Mouse (Mus musculus) adrenal gland, postnatal 14 days (tissue): Measurements from ENCODE around the gene Gm45062. TPM values are rescaled to one million over a fixed set of nuclear protein-coding genes. Genes with fewer than 3 reads are reported as not detected.

Experiments used
- DNase-seq: peaks from one replicate; pipeline ENCODE4 v3.0.0; 2021; ENCODE audit warnings: mixed read lengths
- total RNA-seq: library from RNA; stranded (reverse); gene quantifications from 2 replicates; pipeline ENCODE4 v1.2.3, GENCODE M21; 2021

Gm45062 gene
- total RNA-seq, 1 experiment from 2014 or later = 2.0 TPM

DNA sequence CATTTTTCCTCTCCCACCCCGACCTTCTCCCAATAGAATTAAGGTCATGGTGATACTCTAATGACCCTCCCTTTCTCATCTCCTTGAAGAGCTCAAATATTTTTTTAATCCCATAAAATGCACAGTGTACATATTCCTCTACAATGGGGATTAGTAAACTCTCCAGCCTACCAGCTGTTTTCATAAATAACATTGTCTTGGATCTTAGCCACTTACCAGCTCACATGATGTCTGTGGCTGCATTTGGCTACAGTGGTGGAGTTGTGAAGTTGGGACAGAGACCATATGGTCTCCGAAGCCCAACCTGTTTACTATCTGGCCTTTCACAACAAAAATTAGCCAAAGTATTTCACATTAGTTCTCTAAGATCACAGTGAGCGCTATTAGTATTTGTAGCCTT lies 111.4 kb downstream of the Gm45062 start:
- DNase-seq = no peak

DNA sequence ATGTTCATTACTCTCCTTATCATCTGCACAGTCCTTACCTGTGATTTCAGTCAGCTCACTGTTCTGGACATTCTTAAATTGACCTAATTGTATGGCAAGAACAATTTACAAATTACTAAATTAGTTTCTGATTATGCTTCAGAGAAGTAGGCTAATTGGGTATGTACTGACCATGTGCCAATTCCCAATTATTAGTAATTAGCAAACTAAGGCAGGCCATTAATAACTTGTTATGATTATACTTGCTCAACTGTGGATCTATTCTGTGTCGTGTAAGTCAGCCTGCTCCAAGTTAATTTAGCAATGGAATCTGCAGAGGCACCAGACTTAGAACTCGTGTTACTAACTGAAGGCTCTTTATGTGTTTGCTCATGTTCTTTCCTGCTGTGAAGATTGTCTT lies 113.8 kb downstream of the Gm45062 start:
- DNase-seq = no peak

DNA sequence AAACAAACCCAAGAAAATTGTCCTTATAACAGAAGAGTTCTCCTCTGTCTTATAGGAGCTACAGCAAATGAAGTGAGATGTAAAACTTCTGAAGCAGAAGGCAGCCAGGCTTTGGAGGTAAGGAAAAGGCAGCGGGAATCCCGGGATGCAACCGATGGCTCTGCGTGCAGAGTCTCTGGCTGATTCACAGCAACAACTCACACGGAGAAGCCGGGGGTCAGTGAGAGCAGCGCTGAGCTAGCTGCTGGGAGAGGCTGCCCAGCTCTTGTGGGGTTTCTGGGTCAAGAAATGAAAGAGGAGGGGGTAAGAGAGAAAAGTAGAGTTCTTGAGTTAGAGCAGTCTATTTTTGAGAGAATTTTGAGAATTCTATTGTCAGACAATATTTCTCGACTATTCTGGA lies 114.6 kb downstream of the Gm45062 start:
- peak; percentile 20 for DNase-seq

DNA sequence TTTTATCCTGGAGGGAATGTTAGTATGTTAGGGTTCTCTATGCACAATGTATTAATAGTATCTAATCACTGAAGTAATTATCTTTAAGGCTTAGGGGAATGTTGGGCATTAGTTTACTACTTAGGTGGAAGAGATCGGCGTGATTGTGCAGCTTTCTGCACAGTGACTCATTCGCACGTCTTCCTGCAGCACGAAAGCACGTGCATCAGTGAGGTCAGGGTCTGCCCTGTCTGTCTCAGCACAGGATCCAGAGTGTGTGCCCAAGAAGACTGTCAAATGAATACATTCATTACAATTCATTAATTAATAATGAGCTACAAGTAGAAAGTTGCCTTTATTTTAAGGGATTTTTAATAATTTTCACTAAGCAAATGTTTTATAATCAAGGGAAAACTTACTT lies 115.0 kb downstream of the Gm45062 start:
- peak; percentile 9 for DNase-seq

DNA sequence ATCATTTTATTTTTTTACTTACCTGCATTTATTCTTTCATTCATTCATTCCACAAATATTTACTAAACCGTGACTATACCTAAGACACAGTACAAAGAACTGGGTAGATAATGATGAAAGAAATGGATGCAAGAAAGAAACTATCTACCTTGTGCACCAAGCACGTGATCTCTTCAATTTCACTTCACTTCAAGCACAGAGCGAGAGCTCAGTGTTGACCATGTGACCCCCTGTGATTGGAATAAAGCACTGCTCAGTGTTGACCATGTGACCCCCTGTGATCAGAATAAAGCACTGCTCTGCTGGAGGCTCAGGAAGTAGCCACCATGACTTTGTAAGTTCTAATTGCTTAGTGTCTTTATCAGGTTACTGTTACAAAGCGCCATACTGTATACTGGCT lies 115.5 kb downstream of the Gm45062 start:
- DNase-seq = no peak

DNA sequence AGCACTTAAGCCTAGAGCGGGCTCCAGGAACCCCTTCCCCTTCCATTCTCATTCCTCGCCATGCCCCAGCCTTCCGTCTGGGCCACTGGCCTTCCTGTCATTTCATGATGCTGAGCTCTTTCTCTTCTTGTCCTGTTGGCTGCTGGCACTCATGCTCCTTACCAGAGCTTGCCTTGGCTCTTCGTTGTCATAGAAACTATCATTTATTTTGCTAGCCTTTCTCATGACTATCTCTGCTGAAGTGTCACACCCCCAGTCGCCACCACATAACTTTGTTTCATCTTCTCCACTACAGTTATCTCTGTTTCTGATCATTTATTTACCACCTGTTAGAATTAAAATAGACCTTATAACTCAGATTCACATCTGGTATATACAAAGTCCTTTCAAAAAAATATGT lies 117.1 kb downstream of the Gm45062 start:
- no peak for DNase-seq

DNA sequence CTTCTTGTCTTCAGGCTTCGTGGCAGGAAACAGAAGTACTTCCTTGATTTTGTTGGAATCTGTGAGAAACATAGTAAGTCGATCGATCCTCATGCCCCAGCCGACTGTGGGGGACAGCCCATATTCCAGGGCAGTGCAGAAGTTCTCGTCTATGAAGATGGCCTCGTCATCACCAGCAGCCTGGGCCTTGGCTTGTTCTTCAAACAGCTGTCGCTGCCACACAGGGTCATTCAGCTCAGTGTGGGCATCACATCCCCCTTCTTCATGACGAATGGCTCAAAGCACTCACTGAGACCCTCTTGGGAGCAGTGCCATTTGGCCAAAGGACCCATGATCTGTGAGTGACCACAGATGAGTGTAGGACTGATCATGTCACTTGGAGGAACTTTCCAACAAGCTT lies 118.4 kb downstream of the Gm45062 start:
- DNase-seq = no peak

DNA sequence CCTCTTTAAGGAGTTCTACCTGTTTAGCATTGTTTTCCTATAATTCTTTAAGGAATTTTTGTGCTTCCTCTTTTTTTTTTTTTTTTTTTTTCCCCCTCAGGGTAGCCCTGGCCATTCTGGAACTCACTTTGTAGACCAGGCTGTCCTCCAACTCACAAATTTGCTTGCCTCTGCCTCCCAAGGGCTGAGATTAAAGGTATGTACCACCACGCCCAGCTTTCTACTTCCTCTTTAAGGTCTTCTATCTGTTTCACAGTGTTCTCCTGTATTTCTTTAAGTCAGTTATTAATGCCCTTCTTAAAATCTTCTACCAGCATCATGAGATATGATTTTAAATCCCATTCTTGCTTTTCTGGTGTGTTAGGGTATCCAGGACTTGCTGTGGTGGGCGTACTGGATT lies 130.1 kb downstream of the Gm45062 start:
- no peak for DNase-seq

DNA sequence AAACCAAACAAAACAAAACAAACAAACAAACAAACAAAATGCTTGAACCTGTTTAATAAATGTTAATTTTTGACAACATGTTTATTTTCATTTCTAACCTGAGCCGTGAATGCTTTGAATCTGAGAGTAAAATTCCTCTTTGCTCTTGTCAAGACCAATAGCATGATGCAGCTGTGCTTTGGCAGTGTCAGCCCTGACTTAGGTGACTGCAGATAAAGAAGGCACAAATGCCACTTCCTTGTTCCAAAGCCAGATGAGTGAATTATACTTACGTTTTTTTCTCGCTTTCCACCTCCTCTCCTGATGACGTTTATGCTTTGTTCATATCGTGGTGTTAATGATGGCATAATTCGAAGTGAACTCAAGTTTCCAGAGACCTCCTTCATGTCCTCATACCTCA lies 131.0 kb downstream of the Gm45062 start:
- DNase-seq = no peak

DNA sequence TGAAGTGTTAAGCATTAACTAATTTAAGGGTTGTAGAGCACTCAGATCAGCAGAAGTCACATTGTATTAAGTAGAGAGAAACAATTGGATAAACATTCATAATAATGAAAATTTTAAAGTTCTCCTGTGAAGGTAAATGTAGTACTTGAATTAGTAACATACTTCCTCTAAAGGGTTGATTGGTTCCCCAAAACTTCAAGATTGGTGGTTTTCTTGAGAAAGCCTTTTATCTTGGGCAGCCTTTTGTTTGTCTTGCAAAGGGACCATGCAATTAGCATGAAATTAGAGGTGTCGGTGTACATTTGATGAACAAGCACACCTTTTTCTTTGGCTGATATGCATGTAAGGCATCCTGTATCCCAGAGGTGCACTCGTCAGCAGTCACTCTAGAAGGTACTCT lies 131.7 kb downstream of the Gm45062 start:
- DNase-seq = no peak

DNA sequence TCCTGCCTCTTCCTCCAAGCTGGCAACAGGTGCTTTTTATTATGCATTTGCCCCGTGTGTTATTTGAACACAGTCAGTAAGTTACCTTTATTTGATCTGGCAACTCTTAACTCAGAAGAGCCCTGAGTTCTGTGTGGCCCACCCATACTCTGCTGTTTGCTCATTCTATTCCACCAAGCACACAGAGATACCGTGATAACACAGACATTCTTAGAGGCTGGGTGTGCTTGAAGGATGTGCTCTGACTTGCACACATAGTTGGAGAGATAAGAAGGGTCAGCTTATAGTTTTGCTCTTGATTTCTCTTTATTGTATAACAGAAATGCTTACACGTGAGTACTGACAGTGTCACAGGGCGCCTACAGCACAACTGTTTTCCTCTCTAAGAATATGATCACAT lies 133.8 kb downstream of the Gm45062 start:
- no peak for DNase-seq

DNA sequence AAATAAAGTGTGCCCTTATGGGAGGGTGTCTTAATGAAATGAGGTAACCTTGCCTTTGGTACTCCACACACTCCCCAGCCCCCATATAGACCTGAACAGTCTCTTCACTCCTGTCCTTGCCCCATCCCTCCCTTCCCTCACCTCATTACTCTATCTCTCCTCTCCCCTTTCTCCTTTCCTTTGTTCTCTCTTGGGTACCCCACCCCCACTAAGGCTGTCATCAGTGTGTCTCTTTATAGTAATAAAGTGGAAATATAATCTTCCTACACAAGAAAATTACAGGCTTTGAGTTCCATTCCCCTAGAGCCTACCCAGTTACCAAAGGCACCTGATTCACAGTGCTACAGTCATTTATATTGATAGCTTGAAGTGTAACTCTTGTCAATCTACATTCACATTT lies 134.8 kb downstream of the Gm45062 start:
- no peak for DNase-seq

DNA sequence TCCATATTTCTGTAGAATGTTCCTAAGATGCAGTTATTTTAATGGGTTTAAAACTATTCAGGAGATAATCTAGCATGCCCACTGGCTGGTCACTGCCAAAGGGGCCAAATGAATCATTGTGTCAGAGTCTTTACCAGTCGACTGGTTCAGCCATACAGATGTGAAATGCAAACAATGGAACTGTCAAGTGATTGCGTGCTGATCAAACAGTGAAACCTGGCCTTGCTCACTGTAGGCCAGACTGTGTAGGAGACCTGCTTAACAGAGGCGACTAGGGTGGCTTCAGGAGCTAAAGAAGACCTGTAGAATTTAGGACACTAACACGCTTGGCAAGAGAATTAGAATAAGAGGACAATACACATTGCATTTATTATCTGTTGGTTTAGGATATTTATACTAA lies 135.8 kb downstream of the Gm45062 start:
- DNase-seq = no peak

DNA sequence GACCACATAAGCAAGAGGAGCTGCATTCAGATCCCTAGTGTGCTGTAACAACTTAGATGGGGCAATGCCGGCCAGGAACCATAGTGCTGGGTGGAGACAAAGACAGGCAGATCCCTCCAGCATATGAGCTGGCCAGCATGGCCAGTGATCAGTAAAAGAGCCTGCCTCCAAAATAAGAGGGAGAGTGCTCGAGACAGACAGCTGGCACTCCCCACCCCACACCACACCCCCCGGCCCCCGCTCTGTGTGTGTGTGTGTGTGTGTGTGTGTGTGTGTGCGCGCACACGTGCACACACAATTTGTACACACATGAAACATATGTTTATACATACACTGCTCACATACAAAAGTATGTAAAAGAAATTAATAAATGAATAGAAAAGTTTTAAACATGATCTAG lies 138.0 kb downstream of the Gm45062 start:
- no peak for DNase-seq

DNA sequence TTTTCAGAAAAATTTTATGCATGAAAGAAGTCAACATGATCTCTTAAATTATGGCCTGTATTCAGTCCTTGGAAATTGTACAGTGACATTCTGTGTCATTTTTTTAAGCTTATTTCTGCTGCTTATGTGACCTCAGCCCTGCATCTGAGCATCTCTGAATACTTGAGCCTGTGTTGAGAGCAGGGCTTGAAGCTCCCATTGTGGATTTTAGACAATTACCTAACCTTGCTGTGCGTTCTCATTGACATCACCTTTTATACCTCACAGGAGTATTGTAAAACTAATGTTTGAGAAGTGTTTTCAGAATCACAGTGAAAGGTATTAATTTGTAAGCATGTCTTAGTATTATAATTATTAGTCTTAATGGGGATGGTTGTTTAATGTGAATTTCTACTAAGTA lies 140.5 kb downstream of the Gm45062 start:
- no peak for DNase-seq

DNA sequence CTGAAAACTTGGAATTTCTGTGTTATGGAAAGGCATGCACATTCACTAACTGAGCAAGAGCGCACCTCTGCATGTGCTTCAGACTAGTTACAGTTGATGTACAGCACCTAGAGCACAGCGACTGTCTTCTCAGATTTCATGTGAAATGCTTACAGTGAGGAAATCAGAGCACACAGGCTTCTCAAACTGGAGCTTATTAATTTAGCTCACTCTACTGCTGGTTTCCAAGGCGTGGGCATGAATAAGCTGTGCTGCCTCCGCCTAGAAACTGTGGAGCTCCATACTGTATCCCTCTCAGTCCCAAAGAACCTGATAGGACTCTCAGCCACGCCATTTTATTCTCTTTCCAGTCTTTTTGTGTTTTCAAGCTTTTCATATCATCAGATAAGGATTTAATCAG lies 143.9 kb downstream of the Gm45062 start:
- no peak for DNase-seq

DNA sequence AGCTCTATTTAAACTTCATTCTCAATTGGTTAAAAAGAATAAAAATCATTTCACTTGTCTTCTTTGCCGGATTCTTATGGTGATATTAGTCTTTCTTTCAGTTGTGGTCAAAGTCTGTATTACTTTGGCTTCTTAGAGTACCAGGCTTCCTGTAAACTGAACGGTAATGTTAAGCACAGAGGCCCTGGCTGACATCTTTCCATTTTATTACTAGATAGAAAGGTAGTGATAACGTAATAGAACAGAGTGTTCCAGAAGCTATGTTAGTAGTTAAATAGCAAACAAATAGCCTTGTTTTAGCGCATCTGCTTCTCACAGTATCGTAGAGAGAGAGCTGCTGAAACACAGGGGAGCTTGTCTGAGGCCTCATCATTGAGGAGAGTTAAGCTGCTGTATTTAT lies 146.6 kb downstream of the Gm45062 start:
- no peak for DNase-seq

DNA sequence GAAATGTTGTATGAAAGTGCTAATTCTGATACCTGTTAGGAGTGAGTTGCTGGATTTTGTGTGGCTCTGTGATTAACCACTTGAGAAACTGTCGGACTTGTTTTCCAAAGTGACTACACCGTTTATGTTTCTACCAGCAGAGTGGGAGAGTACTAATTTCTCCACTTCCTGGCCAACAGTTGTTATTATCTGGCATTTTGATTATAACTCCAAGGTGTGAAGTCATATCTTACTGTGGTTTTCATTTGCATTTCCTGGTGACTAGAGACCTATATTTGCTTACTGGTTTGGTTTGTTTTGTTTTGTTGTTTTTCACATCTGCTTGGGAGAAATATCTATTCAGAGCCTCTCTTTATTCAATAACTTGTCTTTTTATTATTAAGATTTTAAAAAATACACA lies 149.1 kb downstream of the Gm45062 start:
- no peak for DNase-seq

DNA sequence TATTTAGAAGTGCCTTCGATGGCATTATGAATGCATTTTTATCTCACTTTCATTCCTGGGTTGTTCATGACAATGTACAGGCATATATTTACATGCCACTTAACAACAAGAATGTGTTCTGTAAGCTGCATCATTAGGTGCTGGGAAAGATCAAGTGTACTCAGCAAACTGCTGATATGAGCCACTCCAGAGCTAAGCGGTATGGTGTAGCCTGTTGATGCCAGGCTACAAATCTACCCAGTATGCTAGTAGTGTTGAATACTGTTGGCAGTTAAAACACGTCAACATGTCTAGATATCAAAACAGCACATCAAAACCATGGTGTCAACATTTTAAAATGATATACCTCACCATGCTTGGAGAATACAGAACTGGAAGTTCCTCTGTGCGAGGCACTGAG lies 150.6 kb downstream of the Gm45062 start:
- no peak for DNase-seq

DNA sequence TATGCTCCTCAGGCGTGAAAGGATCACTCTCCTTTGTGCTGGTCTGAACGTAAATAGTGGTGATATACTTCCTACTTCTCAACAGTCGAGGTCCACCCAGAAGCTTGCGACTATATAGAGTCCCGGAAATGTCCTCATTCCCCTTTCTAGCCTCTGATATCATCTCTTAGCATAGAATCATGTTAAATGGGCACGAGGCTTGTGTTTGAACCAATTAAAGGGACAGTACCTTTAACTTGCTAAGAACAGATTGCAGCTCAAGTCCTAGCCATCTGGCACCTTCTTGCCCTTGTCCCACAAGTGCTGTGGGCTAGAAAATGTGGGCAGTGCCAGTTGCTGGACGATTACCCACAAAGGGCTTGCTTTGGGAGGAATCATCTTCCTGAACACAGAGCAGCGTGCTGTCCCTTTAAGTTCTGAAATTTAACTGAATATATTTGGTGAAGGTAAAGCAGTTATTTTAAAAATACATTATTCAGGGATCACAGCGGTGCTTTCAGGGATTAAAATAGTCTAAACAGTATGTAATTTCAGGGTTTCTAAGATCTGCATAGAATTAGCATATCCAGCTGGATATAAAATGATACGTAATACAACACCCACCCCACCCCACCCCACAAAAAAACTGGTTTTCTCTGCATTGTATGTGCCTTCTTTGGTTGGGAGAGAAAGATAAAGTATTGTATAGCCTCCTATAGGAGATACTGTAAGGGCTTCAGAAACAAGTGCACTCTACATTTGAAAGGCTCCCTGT lies 153.8 kb downstream of the Gm45062 start:
- DNase-seq = no peak

DNA sequence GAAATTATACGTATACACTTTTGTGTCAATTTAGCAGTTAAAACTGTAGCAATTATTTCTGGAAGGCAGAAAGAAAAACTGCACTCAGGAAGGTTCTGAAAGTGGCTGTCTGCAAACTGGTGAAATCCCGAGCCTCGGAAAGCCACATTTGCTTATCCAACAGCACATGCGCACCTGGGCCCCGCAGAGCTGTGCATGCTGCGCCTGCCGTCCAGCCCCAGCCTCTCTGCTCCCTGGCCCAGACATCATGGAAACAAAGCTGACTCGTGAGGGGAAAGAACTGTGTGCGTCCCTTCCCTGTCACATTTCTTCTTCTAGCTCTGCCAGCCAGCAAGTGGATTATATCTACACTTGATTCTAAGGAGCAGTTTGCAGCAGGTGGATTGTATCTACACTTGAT lies 154.8 kb downstream of the Gm45062 start:
- DNase-seq = no peak

DNA sequence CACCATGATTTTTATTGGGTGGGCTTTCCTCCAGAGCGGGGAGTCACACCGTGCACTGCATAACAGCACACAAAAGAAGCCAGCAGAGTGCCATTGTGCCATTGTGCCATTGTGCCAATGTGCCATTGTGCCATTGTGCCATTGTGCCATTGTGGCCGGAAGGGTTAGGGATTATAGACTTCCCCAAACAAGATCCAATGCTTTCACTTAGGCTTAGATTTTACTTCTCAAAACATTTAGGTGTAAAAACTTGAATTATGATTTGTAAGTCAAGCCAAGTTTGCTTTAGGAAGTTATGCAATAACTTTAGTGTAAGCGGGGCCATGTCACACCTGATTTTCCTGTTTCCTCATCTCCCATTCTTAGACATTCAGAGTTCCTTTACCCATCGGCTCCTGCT lies 156.6 kb downstream of the Gm45062 start:
- DNase-seq = no peak

DNA sequence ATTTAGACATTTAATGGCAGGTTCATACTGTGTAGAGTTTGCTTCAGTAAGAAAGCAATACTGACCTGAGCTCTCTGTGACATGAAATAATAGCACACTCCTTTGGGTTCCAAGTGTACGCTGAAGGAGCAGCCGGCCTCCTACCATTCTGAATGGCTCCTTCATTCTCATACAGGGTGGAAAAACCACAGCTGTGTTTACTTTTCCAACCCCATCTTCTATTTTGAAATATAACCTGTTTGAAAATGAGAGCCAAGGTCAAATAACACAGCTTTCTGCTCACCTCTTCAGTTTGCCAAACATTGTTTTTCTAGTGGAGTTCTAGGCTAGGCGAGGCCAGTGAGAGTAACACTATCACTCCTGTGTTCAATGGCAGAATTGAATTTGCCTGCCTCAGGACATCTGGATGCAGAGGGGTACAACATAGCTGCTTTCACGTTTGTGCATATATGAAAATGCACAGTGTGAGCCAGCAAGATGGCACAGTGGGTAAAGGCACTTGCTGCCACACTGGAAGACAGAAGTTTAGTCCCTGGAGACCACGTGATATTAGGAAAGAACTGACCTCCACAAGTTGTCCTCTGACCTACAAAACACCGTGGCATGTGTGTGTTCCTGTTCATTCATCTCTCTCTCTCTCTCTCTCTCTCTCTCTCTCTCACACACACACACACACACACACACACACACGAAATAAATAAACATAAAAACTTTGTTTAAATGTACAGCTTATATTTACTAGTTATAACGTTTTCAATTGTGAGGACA lies 157.7 kb downstream of the Gm45062 start:
- DNase-seq = no peak
